Mouse (Mus musculus): Measurements from ENCODE around the gene S100a2. TPM values are rescaled to one million over a fixed set of nuclear protein-coding genes. Genes with fewer than 3 reads are reported as not detected.

The S100a2 gene
- polyA plus RNA-seq, 1 experiment = not detected

DNA sequence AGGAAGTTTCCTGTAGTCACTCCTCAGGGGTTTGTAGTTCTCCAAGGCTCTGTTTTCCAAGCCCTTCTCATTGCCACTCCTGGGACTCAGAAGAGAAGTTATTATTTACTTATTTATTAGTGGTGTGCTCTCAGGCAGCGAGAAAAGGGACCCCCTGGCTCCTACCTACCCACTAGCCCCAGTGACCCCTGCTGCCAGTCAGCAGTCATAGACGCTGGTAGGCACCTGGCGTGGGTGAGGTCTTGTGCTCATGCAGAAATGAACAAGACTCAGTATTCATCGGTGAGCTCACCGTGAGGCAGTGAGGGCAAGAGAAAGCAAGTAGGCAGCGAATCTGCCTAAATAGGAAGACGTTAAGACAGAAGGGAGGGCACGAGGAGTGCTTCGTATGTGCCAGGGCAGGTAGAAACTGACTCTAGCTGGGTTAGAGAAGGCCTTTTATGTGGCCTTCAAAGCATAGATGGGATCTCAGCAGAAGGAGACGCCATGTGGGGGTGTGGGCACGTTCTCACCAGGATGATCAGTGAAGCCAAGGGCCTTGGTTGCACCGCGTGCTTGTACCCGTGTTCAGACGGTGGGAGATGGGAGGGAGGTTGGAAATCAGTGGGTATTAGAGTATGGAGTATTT is 3.9 kb upstream of the S100a2 start:
- TF ChIP-seq CTCF (IDR thresholded peaks at IDR 0.05; ENCODE audit: control insufficient read depth, insufficient read depth, low read length) (no peak), POLR2A (IDR thresholded peaks at IDR 0.05; ENCODE audit: borderline replicate concordance, control insufficient read depth, low read depth, low read length) (no peak)
- Histone ChIP-seq H3K4me3 (replicated peaks; ENCODE audit: control insufficient read depth, low read depth, low read length) (no peak overlapping the region), H3K4me1 (ENCODE audit: control insufficient read depth, insufficient read depth, low read length) (peaks cover 18% of the 10 kb centered on the region), H3K27ac (ENCODE audit: control insufficient read depth, insufficient read depth, low read depth, low read length, poor library complexity) (peak overlapping the region; percentile 84)
- 58% methylated on average over 15 of the region's 15 CpGs for WGBS

DNA sequence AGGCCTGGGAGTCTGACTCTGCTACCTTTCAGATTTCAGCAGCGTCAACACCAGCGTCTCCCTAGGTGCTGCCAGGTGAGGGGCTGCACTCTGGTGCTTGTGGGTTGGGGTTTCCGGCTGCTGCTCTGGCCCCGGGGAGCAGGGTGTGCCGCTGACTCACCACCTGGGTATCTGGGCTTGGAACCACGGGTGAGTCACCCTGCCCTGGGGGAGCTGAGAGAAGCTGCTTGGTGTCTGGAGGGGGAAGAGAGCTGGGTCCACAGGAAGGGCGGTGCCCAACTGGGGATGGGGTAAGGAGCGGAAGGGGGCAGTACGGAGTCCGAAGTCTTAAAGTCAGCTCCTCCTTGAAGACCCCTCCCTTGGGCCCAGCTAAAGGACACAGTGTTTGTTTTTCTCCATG is 3.1 kb upstream of the S100a2 start:
- peak overlapping the region; percentile 84 for H3K27ac ChIP-seq (ENCODE audit: control insufficient read depth, insufficient read depth, low read depth, low read length, poor library complexity)
- H3K4me1 ChIP-seq (ENCODE audit: control insufficient read depth, insufficient read depth, low read length) = peaks cover 18% of the 10 kb centered on the region
- TF ChIP-seq CTCF (IDR thresholded peaks at IDR 0.05; ENCODE audit: control insufficient read depth, insufficient read depth, low read length) = no peak
- TF ChIP-seq POLR2A (IDR thresholded peaks at IDR 0.05; ENCODE audit: borderline replicate concordance, control insufficient read depth, low read depth, low read length) = no peak; the same call in 1 of the 2 replicates
- peak overlapping the region; percentile 21 for H3K4me3 ChIP-seq (replicated peaks; ENCODE audit: control insufficient read depth, low read depth, low read length)
- WGBS = 2% methylated on average over 10 of the region's 10 CpGs

DNA sequence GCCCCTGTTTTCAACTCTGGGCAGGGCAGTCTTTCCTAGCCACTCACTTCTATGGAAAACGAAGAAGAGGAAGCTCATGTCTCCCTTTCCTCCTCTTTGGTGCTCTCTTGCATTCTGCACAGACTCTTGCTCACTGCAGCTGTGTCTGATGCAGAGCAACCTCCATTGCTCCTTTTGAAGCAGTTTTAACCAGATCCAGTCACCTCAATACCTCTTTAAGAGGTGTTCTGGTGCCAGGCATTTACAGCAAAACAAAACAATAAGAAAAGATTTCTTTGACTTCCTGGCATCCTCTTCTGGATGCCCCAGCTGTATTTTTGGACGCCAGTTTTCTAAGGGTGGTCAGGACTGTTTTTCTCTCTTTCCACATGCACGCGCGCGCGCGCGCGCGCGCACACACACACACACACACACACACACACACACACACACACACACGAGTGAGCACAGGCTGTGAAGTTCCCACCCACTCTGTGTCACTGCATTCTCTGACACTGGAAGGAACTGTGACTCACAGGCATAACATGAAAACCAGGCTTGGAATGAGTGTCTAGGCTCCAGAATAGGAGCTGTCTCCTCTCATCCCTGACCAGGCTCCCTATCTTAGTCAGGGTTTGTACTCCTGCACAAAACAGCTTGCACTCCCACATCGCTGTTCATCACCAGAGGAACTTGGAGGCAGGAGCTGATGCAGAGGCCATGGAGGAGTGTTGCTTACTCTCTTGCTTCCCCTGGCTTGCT is 2.5 kb upstream of the S100a2 start:
- no peak for TF ChIP-seq POLR2A (IDR thresholded peaks at IDR 0.05; ENCODE audit: borderline replicate concordance, control insufficient read depth, low read depth, low read length)
- TF ChIP-seq CTCF (IDR thresholded peaks at IDR 0.05; ENCODE audit: control insufficient read depth, insufficient read depth, low read length) = no peak
- WGBS = 65% methylated on average over 14 of the region's 14 CpGs
- H3K4me3 ChIP-seq (replicated peaks; ENCODE audit: control insufficient read depth, low read depth, low read length) = peak overlapping the region; percentile 21
- peaks cover 18% of the 10 kb centered on the region for H3K4me1 ChIP-seq (ENCODE audit: control insufficient read depth, insufficient read depth, low read length)
- peak overlapping the region; percentile 84 for H3K27ac ChIP-seq (ENCODE audit: control insufficient read depth, insufficient read depth, low read depth, low read length, poor library complexity)

DNA sequence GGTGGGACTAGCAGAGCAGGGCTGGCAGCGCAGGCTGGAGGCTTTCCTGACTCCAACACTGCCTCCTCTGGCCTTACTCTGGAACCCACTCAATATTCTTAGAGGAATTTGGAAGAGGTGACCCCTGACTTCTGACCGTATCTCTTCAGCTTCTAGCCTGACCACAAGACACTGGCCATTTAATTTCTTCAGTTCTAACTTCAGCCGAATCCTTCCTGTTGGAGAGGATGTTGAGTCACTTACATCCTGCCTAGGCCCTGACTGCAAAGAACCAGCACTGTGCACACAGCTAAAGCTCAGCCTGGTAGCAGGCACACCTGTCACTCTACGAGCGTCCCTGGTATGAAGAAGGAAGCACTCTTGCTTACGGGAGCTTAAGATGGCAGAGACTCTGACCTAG is 657 bp upstream of the S100a2 start:
- 20% methylated on average over 6 of the region's 6 CpGs for WGBS
- peak overlapping the region; percentile 4 for H3K4me3 ChIP-seq (replicated peaks; ENCODE audit: control insufficient read depth, low read depth, low read length)
- TF ChIP-seq POLR2A (IDR thresholded peaks at IDR 0.05; ENCODE audit: borderline replicate concordance, control insufficient read depth, low read depth, low read length) = 0 out of 2 replicates have a peak, but pooled peaks have one; percentile 28
- TF ChIP-seq CTCF (IDR thresholded peaks at IDR 0.05; ENCODE audit: control insufficient read depth, insufficient read depth, low read length) = no peak
- peaks cover 18% of the 10 kb centered on the region for H3K4me1 ChIP-seq (ENCODE audit: control insufficient read depth, insufficient read depth, low read length)
- peak overlapping the region; percentile 98 for H3K27ac ChIP-seq (ENCODE audit: control insufficient read depth, insufficient read depth, low read depth, low read length, poor library complexity)

DNA sequence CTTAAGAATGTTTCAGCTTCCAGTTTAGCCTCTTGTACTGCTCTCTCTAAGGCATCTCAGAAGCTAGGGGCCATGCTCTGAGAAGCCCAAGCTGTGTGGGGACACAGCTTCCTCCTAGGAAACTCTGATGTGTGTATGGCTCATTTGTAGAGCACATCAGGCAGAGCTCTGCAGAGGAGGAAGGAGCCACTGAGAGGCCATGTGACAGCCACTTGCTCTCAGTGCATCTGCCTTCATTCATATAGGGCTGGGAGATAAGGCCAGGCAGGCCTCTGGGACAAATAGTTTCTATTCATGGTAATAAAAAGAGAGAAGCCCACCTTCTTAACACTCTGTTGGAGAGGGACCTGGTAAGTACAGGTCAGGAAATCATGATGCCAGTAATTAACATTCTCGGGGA is 4.4 kb downstream of the S100a2 start:
- H3K4me1 ChIP-seq (ENCODE audit: control insufficient read depth, insufficient read depth, low read length) = peaks cover 10% of the 10 kb centered on the region
- H3K4me3 ChIP-seq (replicated peaks; ENCODE audit: control insufficient read depth, low read depth, low read length) = no peak overlapping the region
- no peak for TF ChIP-seq POLR2A (IDR thresholded peaks at IDR 0.05; ENCODE audit: borderline replicate concordance, control insufficient read depth, low read depth, low read length)
- no peak for TF ChIP-seq CTCF (IDR thresholded peaks at IDR 0.05; ENCODE audit: control insufficient read depth, insufficient read depth, low read length)
- no peak overlapping the region for H3K27ac ChIP-seq (ENCODE audit: control insufficient read depth, insufficient read depth, low read depth, low read length, poor library complexity)
- WGBS = 78% methylated on average over 1 of the region's 1 CpGs

DNA sequence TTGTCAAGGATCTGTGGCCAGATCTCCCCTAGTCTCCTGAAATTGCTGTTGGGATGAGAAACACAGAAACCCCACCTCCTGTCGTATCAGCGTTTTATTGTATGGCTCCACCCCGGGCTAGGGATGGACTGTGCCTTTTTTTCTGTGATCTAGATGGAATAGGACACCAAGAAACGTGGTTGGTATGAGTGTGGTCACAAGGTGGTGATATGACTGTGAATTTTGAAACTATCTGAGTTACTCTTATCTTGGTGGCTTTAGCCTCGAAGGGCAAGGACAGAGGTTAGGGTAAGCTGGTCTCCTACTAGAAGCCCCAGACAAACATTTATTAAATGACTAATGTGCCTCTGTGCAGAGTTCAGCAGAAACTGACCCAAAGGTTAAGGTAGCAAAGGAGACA is 5.5 kb downstream of the S100a2 start:
- 62% methylated on average over 5 of the region's 5 CpGs for WGBS
- peaks cover 4% of the 10 kb centered on the region for H3K4me1 ChIP-seq (ENCODE audit: control insufficient read depth, insufficient read depth, low read length)
- TF ChIP-seq POLR2A (IDR thresholded peaks at IDR 0.05; ENCODE audit: borderline replicate concordance, control insufficient read depth, low read depth, low read length) = no peak
- TF ChIP-seq CTCF (IDR thresholded peaks at IDR 0.05; ENCODE audit: control insufficient read depth, insufficient read depth, low read length) = no peak
- H3K27ac ChIP-seq (ENCODE audit: control insufficient read depth, insufficient read depth, low read depth, low read length, poor library complexity) = no peak overlapping the region
- H3K4me3 ChIP-seq (replicated peaks; ENCODE audit: control insufficient read depth, low read depth, low read length) = no peak overlapping the region

DNA sequence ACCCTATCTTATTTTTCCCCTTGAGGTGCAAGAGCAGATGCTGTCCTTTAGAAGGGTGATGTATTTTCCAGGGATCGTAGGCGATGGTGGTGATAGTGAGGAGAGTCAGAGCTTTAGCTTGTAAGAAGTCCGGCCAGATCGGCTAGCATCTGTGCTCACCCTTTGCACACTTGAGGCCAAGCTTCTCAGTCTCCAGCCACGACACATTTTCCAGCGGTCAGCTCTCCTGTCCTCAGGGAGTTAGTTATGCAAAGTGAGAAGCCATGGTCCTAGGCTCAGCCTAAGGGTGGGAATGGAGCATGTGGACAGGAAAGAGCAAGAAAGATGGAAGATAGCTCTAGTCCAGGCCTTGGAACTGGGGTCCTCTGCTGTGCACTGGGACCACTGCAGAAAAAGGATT is 6.8 kb downstream of the S100a2 start:
- no peak overlapping the region for H3K4me3 ChIP-seq (replicated peaks; ENCODE audit: control insufficient read depth, low read depth, low read length)
- no peak for TF ChIP-seq CTCF (IDR thresholded peaks at IDR 0.05; ENCODE audit: control insufficient read depth, insufficient read depth, low read length)
- no peak for TF ChIP-seq POLR2A (IDR thresholded peaks at IDR 0.05; ENCODE audit: borderline replicate concordance, control insufficient read depth, low read depth, low read length)
- peaks cover 1% of the 10 kb centered on the region for H3K4me1 ChIP-seq (ENCODE audit: control insufficient read depth, insufficient read depth, low read length)
- 80% methylated on average over 6 of the region's 6 CpGs for WGBS
- no peak overlapping the region for H3K27ac ChIP-seq (ENCODE audit: control insufficient read depth, insufficient read depth, low read depth, low read length, poor library complexity)

DNA sequence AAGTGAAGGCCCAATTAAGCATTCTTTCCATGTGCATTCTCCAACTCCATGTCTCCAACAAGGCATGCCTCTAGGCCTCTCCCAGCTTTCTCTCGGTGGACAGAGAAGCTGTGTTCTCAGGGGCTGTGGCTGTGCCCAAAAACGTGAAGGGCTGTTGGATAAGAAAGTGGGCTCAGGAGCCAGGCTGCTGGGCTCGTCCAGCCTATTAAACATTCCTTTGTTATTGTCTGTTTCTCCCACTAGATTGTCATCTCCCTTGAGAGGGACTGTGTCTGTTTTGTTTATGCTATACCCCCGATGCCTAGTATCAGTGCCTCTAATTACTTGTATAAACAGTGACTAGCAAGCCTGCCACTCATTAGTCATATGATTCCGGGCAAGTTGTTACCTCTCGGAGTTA is 7.7 kb downstream of the S100a2 start:
- TF ChIP-seq CTCF (IDR thresholded peaks at IDR 0.05; ENCODE audit: control insufficient read depth, insufficient read depth, low read length) (no peak), POLR2A (IDR thresholded peaks at IDR 0.05; ENCODE audit: borderline replicate concordance, control insufficient read depth, low read depth, low read length) (no peak)
- Histone ChIP-seq H3K27ac (ENCODE audit: control insufficient read depth, insufficient read depth, low read depth, low read length, poor library complexity) (no peak overlapping the region), H3K4me1 (ENCODE audit: control insufficient read depth, insufficient read depth, low read length) (peaks cover 1% of the 10 kb centered on the region), H3K4me3 (replicated peaks; ENCODE audit: control insufficient read depth, low read depth, low read length) (no peak overlapping the region)
- 77% methylated on average over 6 of the region's 6 CpGs for WGBS

All from bone marrow, adult 2 months (tissue).